Mouse (Mus musculus) ovary, adult 18-20 months (tissue): ENCODE results near the gene Vmn1r120.
"Not testable (repeated sequence)": the region's sequence is repeated elsewhere in the genome, so short reads cannot be mapped to it uniquely, and the experiment has no call there.

Source experiments
- DNase-seq: peaks from one replicate; pipeline ENCODE4 v3.0.0; 2022; ENCODE audit warnings: low spot score, mixed read lengths

Gene Vmn1r120

GRCm38 (mm10) chr7:21053684-21054083, at the start of gene Vmn1r120:
Gene Vmn1r120 (minus strand): TSS chr7:21053784.
- not testable (repeated sequence) for DNase-seq

DNA sequence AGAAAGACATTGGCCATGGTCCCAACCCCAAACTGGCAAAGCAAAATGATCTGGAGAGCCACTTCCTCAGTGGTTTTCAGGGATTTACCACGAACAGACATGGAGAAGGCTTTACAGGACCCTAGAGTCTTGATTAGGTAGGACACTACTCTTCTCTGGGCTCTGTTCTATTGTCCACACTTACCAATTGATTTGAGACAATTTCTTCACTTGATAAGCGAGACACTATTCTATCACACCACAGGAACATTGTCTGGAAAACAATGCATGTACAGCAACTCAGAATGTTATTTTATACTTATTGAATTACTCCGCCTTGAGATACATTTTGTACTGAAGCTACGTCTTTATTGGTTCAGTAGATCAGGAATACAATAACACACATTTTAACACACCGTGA, 44.8 kb upstream of the Vmn1r120 start, which contains the start of gene Vmn1r121:
TSS of gene Vmn1r121 (minus strand) at position 101 of the 400 bp plus-strand sequence.
- not testable (repeated sequence) for DNase-seq

DNA sequence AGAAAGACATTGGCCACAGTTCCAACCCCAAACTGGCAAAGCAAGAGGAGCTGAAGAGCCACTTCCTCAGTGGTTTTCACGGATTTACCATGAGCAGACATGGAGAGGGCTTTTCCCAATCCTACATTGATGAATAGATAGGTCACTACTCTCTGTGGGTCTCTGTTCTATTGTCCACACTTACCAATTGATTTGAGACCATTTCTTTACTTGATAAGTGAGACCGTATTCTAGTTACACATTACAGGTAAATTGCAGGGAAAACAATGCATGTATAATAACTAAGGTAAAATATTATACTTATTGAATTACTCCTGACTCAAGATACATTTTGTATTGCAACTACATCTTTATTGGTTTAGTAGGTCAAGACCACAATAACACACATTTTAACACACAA, 41.2 kb downstream of the Vmn1r120 start, which contains the start of gene Vmn1r119:
TSS of gene Vmn1r119 (minus strand) at position 101 of the 400 bp plus-strand sequence.
- not testable (repeated sequence) for DNase-seq
